Mouse (Mus musculus): ENCODE measurements around the gene Gm43302.
"Not testable (repeated sequence)": the region's sequence is repeated elsewhere in the genome, so short reads cannot be mapped to it uniquely, and the experiment has no call there.

- not testable (repeated sequence) for TF ChIP-seq EP300, CTCF (IDR thresholded peaks at IDR 0.05; ENCODE audit: low read depth)
These were observed 48.8 kb downstream of the Gm43302 start for GRCm38 (mm10) chr5:105244741-105245140.

All from liver, postnatal 0 days (tissue).